Mouse (Mus musculus) kidney, adult 2 months (tissue): Measurements from ENCODE around the gene Pde6h.

Experiments
- CTCF ChIP-seq: fragments of 200-500 bp; conservative IDR thresholded peaks from 2 replicates; pipeline ENCODE4 v1.5.1; 2011; ENCODE audit warnings: low read depth, mild to moderate bottlenecking, control low read depth, low read length, moderate library complexity, mixed read lengths; ENCODE audit not compliant: insufficient read depth, insufficient read length
- POLR2A ChIP-seq: fragments of 200-500 bp; IDR thresholded peaks from one replicate; pipeline ENCODE4 v1.6.1; 2011; ENCODE audit warnings: low read depth, low read length, control low read depth

GRCm38 (mm10) chr6:136914234-136914633, 9.4 kb upstream of the Pde6h start:
- TF ChIP-seq CTCF (no peak), POLR2A (no peak)
